Mouse (Mus musculus) left cerebral cortex, postnatal 36 days (tissue): ENCODE results near the gene Adam33. TPM values are rescaled to one million over a fixed set of nuclear protein-coding genes. Genes with fewer than 3 reads are reported as not detected.
"Not testable (repeated sequence)": the region's sequence is repeated elsewhere in the genome, so short reads cannot be mapped to it uniquely, and the experiment has no call there.

Experiments
- DNase-seq, 2 experiments: peaks; one replicate each; pipeline ENCODE4 v3.0.0; 2021 to 2022; ENCODE audit warnings: low spot score in 2 of 2, mixed read lengths in 1 of 2
- intact Hi-C: fragments of 180-260 bp; cut with DNase I; formaldehyde crosslinking; loops from one replicate; pipeline ENCODE4 v1.15.1; 2025
- total RNA-seq, 2 experiments: library from RNA; stranded (reverse); gene quantifications; 2 replicates each; pipeline ENCODE4 v1.2.3; 2021

Adam33 gene
- total RNA-seq = 1 to 10 TPM; 4.9 to 9.0 TPM

DNA sequence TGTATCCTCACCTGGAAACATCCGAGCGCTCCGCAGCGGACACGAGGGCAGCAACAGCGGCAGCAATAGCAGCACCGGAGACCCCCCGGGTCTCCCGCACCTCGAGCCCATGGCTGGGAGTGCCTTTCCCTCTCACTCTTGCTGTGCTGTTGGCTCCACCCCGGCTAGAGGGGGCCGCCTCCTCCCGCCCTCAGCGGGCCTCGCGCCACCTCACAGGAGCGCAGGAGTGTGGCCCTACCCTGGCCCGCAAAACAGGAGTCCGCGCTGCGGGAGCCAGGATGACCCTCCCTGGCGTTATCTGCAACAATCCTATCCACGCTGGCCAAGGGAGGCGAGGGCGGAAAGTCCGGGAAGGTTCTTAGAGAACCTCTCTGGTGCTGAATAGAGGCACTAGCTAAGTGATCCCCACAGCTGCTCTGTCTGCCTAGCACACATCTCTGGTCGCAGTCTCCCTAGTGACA lies at the start of gene Adam33:
Gene Adam33, minus strand, starts transcription at position 411 of the 461 bp plus-strand sequence.
- intact Hi-C loops = no loop called here
- no peak for DNase-seq

- no peak for DNase-seq
- intact Hi-C loops = no loop called here
These were observed 42.4 kb upstream of the Adam33 start for GRCm38 (mm10) chr2:131105989-131106388.

GRCm38 (mm10) chr2:131105061-131105460 lies 41.4 kb upstream of the Adam33 start:
- intact Hi-C loops = not testable (repeated sequence)
- DNase-seq = peak in 1 of 2 experiments; percentile 3

GRCm38 (mm10) chr2:131104021-131104420 lies 40.4 kb upstream of the Adam33 start:
- intact Hi-C loops = no loop called here

GRCm38 (mm10) chr2:131101530-131101929 lies 37.9 kb upstream of the Adam33 start:
- intact Hi-C loops = no loop called here
- DNase-seq = no peak

More at GRCm38 (mm10) chr2:131104021-131104420, 40.4 kb upstream of the Adam33 start:
- peak in 1 of 2 experiments; percentile 9 for DNase-seq

DNA sequence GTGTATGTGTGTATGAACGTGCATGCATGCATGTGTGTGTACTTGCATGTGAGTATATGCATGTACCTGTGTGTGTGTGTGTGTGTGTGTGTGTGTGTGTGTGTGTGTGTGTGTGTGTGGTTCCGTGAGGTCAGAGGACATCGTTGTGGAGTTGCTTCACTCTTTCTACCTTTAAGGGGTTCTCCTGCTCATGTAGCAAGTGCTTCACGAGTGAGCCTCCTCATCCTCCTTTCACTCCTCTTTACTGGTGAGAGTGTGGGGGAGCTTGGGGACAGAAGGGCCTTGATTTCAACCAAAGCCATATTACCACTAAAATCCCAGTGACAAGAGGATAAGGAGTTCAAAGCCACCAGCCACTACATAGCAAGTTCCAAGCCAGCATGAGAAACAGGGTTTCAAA lies 33.5 kb upstream of the Adam33 start:
- DNase-seq = no peak
- intact Hi-C loops = loop anchor here (5.0 to 10.0 kb wide), 4 partner anchors 45 to 428 kb away; no protein-coding TSS in a partner anchor

GRCm38 (mm10) chr2:131096101-131096795 lies 32.6 kb upstream of the Adam33 start:
- DNase-seq = peak in 1 of 2 experiments; percentile 16
- intact Hi-C loops = loop anchor here (5.0 to 10.0 kb wide), 4 partner anchors 46 to 429 kb away; no protein-coding TSS in a partner anchor

GRCm38 (mm10) chr2:131094823-131095222 lies 31.2 kb upstream of the Adam33 start:
- DNase-seq = peak; percentile 73
- intact Hi-C loops = loop anchor here (2.0 to 10.0 kb wide), 5 partner anchors 47 to 430 kb away; partner anchors contain the start of gene 1700037H04Rik

DNA sequence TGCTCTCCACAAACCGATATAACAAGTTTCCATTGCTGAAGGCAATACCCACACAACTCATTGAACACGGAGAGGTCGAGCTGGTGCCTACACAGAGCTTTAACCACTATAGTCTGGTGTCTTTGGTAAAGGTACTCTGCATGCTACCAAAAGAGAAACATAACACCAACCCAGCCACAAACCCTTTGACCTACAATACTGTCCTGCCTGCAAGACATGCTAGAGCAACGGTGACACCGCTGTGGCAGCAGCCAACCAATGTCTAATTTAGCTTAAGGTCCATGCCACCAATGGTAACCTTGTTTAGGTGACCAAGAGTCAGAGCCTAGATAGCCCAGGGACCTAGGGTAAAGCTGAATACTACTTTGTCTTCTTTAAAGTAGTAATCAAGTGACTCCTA lies 30.0 kb upstream of the Adam33 start:
- DNase-seq = no peak
- intact Hi-C loops = loop anchor here (2.0 to 10.0 kb wide), 2 partner anchors 117 to 431 kb away; no protein-coding TSS in a partner anchor

DNA sequence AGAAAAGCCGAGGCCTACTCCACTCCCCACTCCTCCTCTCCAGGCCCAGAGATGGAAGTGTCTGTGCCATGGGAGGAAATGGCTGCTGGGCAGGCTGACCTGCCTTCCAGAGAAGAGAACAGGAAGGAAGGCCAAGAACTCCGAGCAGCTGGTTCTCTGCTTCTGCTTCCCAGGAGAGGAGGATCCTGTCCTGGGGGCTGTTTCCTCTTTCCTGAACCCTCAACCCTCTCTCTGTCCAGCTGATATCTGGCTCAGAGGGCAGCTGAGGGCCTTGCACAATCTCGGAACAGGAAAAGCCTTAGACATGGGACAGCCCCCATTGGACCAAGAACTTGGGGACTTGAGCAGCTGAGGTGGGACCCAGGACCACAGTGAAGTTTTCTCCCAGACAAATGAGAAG lies 27.2 kb upstream of the Adam33 start:
- intact Hi-C loops = loop anchor here (10.0 kb wide), 1 partner anchor 434 kb away; no protein-coding TSS in a partner anchor
- no peak for DNase-seq

DNA sequence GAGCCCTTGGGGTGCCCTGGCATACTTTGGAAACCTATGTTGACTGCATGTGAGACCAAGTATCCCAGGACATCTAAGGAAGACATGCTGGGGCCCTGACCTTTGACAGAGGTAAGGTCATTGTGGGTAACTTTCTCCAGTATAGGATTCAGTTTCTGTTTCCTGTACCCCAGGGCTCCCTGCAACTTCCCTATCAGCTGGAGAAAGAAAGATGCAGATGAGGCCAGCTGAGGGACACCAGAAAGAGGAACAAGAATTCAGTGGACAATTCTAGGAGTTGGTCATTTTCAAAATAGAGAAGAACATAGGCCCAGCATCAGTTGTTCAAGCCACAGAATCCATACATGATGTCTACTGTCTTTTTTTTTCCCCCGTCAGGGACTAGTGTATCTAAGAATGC lies 26.0 kb upstream of the Adam33 start:
- no peak for DNase-seq
- intact Hi-C loops = loop anchor here (10.0 kb wide), 1 partner anchor 435 kb away; no protein-coding TSS in a partner anchor

DNA sequence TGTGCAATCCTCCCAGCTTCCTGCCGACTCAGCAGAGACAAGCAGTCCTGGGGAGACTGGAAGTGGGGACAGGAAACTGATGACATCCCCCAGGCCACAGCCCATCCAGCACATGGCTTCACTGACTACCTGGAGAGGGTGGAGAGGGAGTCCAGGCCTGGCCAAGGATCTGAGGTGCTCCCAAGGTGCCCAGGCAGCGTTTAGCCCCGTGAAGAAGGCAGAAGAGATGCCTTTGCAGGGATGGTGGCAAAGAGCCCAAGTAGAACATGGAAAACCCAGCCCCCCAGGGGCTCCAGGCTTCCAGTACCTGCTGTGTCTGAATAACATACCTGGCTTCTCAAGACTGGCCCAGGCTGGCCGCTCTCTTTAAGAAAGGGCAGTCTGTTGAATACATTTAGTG lies 25.0 kb upstream of the Adam33 start:
- no peak for DNase-seq
- intact Hi-C loops = no loop called here

- DNase-seq = no peak
- intact Hi-C loops = no loop called here
These were observed 23.2 kb upstream of the Adam33 start, which contains the start of gene Siglec1 for GRCm38 (mm10) chr2:131086667-131087390. Siglec1 (minus strand) TSS chr2:131086765.

DNA sequence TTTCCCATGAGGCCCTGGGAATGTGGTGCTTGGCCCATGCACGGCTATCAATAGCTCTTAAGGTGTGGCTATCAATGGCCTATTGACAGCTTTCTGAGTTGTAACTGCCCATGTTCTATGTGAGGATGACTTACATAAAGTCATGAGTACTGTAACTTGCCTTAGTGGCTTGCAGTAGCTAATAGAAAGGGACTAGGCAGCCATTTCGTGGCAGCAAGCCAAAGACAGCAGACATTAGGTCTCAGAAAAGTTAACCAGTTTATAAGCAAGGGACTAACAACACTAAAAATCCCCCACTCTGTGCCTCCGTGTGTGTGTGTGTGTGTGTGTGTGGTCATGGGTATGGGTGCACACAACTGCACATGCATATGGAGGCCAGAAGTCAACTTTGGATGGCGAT lies 20.6 kb upstream of the Adam33 start:
- intact Hi-C loops = no loop called here
- DNase-seq = no peak

- intact Hi-C loops = no loop called here
- DNase-seq = no peak
These were observed 16.9 kb upstream of the Adam33 start for GRCm38 (mm10) chr2:131080507-131080906.

- DNase-seq = no peak
- intact Hi-C loops = no loop called here
These were observed 8.9 kb upstream of the Adam33 start for GRCm38 (mm10) chr2:131072536-131072935.

GRCm38 (mm10) chr2:131067481-131067880 lies 3.9 kb upstream of the Adam33 start:
- DNase-seq = no peak
- intact Hi-C loops = no loop called here

DNA sequence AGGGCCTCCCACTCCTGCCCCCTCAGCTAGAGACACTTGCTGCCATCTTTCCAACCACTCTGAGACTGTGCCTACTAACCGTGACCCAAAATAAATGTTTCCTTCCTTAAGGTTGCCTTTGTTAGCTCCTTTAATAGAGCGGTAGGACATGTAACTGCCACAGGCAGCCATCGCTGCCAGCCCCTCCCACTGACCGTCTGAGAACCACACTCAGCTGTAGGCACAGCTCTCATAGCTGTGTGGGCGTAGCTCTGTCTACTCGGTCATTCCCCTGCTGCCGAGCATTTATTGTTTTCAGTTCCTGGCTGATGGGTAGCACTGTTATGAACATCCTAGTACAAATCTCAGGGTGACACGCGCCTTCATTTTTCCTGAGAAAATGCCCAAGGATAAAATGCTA lies 2.7 kb upstream of the Adam33 start:
- intact Hi-C loops = no loop called here
- peak in 1 of 2 experiments; percentile 39 for DNase-seq

DNA sequence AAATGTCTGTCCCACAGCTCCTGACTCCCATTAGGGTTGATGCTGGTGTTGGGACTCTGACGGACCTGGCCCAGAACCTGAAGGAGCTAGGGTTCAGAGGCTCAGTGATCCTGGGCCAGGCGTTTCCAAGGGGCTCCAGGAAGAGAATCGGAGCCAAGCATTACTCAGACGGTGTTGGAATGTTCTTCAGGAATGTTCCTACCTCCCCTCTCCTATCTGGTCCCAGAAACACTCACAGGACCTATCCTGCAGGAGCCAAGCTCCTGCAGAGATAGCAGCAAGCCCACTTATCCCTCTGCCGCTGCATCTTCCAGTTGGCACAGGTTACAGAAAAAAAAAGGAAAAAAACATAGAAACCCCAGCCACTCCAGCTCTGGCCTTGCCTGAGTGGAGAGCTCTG lies 2.0 kb downstream of the Adam33 start:
- intact Hi-C loops = no loop called here
- no peak for DNase-seq

DNA sequence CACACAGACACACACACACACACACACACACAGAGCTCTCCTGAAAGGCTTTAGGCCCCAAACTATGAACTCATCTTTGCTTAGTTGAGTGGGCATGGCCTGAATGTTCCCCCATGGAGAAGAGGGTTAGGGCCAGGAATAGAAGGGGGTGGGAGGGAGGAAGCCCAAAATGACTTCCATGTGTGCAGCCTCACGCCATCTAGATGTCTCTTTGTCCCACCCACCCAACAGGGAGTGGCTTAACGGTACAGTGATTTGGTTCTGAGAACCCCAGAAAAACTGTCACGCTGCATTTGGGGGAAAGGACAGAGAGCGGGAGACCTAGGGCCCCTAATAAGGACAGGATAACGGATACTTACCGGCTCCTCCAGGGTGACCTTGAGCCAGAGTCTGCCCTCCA lies 2.8 kb downstream of the Adam33 start:
- DNase-seq = no peak
- intact Hi-C loops = no loop called here
